Mouse (Mus musculus) C2C12 (cell line): ENCODE data around the gene Grk6.
A peak's percentile ranks its signal among the peaks of the same experiment; 100 is the strongest.

Experiments used
- CTCF ChIP-seq: IDR thresholded peaks from one replicate; pipeline ENCODE4 v1.5.1; 2011; ENCODE audit not compliant: control insufficient read depth, insufficient read depth, insufficient read length
- MYOD1 ChIP-seq: IDR thresholded peaks from one replicate; pipeline ENCODE4 v1.6.1; 2011; ENCODE audit warnings: low read depth; ENCODE audit not compliant: control insufficient read depth, insufficient read length

- TF ChIP-seq CTCF (no peak), MYOD1 (peak; percentile 24)
Measured at GRCm38 (mm10) chr13:55484520-55485088, 39.7 kb downstream of the Grk6 start.
